Mouse (Mus musculus) midbrain, embryonic 16.5 days (tissue): ENCODE results near the gene Ddhd1. TPM values are rescaled to one million over a fixed set of nuclear protein-coding genes. Genes with fewer than 3 reads are reported as not detected.

Experiments
- microRNA-seq: library from miRNA; unstranded; fragments of <30 nt; microRNA quantifications from one replicate; pipeline ENCODE4, GENCODE M21; 2017
- polyA plus RNA-seq: library from polyadenylated mRNA; unstranded; fragments of >200 nt; fragmentation: Nextera tagmentation; extraction: Ambion mirVana; gene quantifications from 2 replicates; pipeline ENCODE4 v1.2.1, GENCODE M21; 2015

The Ddhd1 gene
- polyA plus RNA-seq, 1 experiment from 2014 or later: 18.5 TPM

Small RNAs within 50 kb of the gene (microRNA-seq; reads per million reads assigned to microRNA genes)
- gene Mir5131: 0.86 reads per million

Other genes with a start within 250 kb of the Ddhd1 start
- gene Fermt2, start 128.0 kb downstream of the Ddhd1 start, polyA plus RNA-seq: 66.1 and 66.4 TPM in 2 replicates